Mouse (Mus musculus): ENCODE results near the gene Sepsecs. TPM values are rescaled to one million over a fixed set of nuclear protein-coding genes. Genes with fewer than 3 reads are reported as not detected.

The Sepsecs gene
- 1 to 10 TPM; 5.9 to 8.6 TPM for polyA plus RNA-seq (2017; shearing (Covaris generic))

GRCm38 (mm10) chr5:52669426-52670191 is at the start of gene Sepsecs:
Gene Sepsecs (minus strand): TSS chr5:52669708.

Other genes starting within 250 kb of the Sepsecs start
- under 1 TPM in 1 of 2 experiments, not detected in 1; 0.07 TPM for gene Ccdc149, start 198.2 kb downstream of the Sepsecs start, polyA plus RNA-seq (2017; shearing (Covaris generic))
- under 1 TPM in 1 of 2 experiments, not detected in 1; 0.04 TPM for gene Lgi2, start 103.2 kb downstream of the Sepsecs start, polyA plus RNA-seq (2017; shearing (Covaris generic))
- 1 to 10 TPM; 3.8 to 4.1 TPM for gene Pi4k2b, start 71.9 kb upstream of the Sepsecs start, polyA plus RNA-seq (2017; shearing (Covaris generic))
- gene Zcchc4, start 105.7 kb upstream of the Sepsecs start, polyA plus RNA-seq (2017; shearing (Covaris generic)): 10 to 100 TPM; 12.6 to 14.4 TPM
- gene Anapc4, start 164.3 kb upstream of the Sepsecs start, polyA plus RNA-seq (2017; shearing (Covaris generic)): 10 to 100 TPM; 68.3 TPM